Mouse (Mus musculus) gastrocnemius, adult 2 months (tissue): ENCODE results near the gene Grik4. TPM values are rescaled to one million over a fixed set of nuclear protein-coding genes. Genes with fewer than 3 reads are reported as not detected.
A peak's percentile ranks its signal among the peaks of the same experiment; 100 is the strongest.

Experiments
- DNase-seq: peaks from one replicate; pipeline ENCODE4 v3.0.0; 2022
- H3K27ac ChIP-seq: fragments of 200-600 bp; 2 replicates; pipeline ENCODE4 v1.8.1; 2022; ENCODE audit warnings: mild to moderate bottlenecking
- H3K4me3 ChIP-seq: fragments of 200-600 bp; 2 replicates; pipeline ENCODE4 v1.8.1; 2022; ENCODE audit warnings: mild to moderate bottlenecking, moderate library complexity
- CTCF ChIP-seq: fragments of 200-600 bp; IDR thresholded peaks from 2 replicates; pipeline ENCODE4 v1.8.1; 2022; ENCODE audit warnings: antibody characterized with exemption, mild to moderate bottlenecking, moderate library complexity
- intact Hi-C: fragments of 180-260 bp; cut with DNase I; formaldehyde crosslinking; loops from one replicate; pipeline ENCODE4 v1.15.1; 2025
- total RNA-seq, 2 experiments: library from RNA; stranded (reverse); gene quantifications; 2 replicates each; pipeline ENCODE4 v1.2.3; 2021

Gene Grik4
- total RNA-seq, 2 experiments from 2014 or later, result 0.22 TPM; not detected in 1

DNA sequence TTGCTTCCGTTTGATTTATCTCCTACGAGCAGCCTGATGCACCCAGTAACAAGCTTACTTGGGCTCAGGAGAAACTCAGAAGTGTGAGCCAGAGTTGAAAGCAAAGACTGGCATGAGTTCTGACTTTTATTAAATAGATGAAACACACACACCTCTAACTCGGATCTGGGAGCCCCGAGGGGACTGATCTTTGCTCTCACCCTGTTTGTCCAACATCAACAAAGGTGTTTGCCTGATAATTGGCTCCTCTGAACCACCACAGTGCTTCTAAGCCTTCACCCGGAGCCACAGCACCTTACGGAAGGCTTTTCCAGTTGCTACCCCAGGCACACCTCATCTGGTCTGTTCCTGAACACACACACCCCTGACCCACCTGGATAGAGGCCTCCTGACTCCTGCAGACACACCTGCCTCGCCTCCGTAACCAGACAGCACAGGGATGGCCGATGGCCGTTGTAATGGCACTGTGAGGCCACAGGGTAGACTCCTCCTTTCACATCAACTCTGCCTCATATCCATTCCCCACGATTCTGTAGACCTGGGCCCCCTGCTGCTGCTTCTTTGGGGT lies 302.7 kb downstream of the Grik4 start:
- intact Hi-C loops, result no loop called here
- H3K4me3 ChIP-seq, result no peak overlapping the region
- no peak overlapping the region for H3K27ac ChIP-seq
- no peak for TF ChIP-seq CTCF
- DNase-seq, result no peak

DNA sequence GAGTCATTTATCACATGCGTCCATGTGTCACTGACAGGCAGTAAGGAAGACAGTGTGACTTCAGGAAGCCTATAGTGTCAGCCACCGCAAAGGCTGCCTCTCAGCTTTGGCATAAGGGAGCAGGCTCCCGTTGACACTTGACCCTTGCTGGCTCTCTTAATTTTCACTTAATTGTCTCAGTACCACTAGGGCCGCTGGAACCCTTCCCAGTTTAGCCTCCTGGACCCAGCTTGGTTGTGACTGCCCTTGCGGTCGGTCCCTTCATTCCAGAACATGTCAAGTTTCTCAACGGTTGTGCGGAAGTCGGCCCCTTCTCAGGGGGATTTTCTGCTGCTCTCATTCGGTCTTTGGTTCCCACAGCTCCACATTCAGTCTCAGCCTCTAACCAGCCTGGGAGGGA lies 307.8 kb downstream of the Grik4 start:
- no peak for TF ChIP-seq CTCF
- intact Hi-C loops, result no loop called here

DNA sequence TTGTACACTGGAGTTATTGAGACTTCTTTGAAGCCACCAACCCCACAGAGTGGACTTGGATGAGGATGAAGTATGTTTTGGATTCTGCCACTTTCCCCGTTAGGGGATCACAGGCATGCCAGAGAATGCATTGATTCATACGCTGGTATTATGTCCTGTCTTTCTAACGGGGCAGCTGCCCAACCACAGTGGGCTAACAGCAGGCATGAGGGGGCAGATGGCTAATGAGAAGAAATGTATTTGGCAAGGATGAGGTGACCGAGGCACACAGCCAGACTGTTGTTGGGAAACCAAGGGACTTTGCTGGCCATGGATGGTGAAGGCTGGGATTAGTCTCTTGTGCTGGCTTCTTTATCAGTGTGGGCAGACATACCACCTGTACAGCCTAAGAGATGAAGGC lies 312.8 kb downstream of the Grik4 start:
- Histone ChIP-seq H3K27ac (no peak overlapping the region), H3K4me3 (no peak overlapping the region)
- TF ChIP-seq CTCF, result no peak
- no peak for DNase-seq
- intact Hi-C loops, result no loop called here

More for the DNA sequence above, 307.8 kb downstream of the Grik4 start:
- DNase-seq, result no peak
- H3K27ac ChIP-seq, result no peak overlapping the region
- H3K4me3 ChIP-seq, result no peak overlapping the region

DNA sequence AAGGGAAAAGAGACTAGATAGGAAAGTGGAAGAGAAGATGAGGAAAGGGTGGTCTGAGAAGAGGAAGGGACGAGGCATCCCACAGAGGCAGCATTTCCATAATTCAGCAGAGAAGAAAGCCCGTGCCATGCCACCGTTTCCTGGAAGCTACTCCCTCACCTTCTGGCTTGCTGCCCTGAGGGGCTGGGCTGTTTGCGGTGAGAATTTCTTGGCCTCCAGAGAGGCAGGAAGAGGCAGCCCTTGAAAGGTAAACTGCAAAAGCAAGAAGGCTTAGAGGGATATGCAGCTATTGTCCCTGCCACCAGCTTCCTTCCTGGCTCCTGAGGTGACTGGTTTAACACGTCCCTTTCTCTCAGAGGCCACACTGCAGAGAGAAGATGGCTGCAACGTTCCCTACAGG lies 316.7 kb downstream of the Grik4 start:
- no peak overlapping the region for H3K4me3 ChIP-seq
- TF ChIP-seq CTCF, result no peak
- DNase-seq, result no peak
- no peak overlapping the region for H3K27ac ChIP-seq
- intact Hi-C loops, result no loop called here

DNA sequence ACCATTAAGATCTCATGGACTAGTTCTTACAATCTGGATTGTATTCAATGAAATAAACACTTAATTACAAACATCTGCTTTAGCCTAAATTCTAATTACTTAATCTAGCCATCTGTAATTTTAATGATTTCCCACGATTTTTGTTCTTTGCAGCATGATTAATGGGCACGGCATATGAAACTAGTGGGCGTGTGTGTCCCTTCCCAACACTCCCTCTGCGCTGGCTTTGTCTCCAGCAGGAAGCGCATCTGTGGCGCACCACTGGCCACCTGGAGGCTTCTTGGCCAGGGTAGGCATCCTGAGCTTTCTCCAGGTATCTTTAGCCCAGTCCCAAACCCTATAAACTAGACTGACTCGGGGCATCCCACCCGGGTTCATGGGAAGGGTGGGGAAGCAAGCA lies 317.1 kb downstream of the Grik4 start:
- no peak overlapping the region for H3K27ac ChIP-seq
- TF ChIP-seq CTCF, result no peak
- intact Hi-C loops, result no loop called here
- H3K4me3 ChIP-seq, result no peak overlapping the region
- no peak for DNase-seq

DNA sequence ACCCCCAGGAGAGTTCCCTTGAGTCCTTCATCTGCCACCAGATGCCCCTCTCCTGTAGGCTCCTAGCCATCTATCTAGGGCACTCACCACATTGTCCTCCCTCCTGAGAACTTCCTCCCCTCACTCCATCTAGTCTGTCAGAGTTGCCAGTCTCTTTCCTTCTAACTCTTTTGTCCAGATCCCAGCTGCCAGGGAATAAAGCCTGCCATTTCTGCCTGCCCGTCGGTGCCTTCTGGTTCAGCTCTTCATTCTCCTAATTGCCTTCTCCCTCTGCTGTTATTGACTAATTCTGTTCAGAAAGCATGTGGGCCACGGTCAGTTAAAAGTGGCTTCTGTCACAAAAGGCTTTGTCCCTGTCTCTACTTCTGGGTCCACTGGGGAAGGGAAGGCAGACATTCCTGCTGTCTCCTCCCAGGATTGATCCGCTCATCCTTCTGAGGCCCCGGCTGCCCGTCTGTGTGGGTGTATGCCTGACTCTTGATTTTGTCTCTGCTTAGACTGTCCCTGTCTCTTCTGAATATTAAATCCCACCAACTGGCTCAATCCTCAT lies 318.0 kb downstream of the Grik4 start:
- intact Hi-C loops, result no loop called here
- DNase-seq, result no peak
- Histone ChIP-seq H3K4me3 (no peak overlapping the region), H3K27ac (no peak overlapping the region)
- no peak for TF ChIP-seq CTCF

DNA sequence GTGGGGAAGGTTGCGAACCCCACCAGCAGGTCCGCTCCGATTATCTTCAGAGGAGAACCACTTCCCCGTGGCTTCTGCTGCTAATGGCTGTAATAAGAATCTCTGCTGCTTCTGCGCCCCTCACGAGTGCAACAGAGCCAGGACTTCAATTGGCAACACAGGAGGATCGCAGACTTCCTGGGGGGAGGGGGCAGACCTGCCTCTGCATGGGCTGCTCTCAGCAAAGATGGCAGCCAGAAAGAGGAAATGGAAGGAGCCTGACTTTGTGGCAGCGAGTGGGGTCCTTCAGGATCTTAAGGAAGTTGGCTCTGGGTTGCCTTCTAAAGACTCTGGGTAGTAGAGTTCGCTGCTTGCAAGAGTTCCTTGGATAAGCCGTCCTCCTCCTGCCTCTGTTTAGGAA lies 329.9 kb downstream of the Grik4 start:
- H3K4me3 ChIP-seq, result no peak overlapping the region
- intact Hi-C loops, result no loop called here
- TF ChIP-seq CTCF, result no peak
- DNase-seq, result no peak
- no peak overlapping the region for H3K27ac ChIP-seq

DNA sequence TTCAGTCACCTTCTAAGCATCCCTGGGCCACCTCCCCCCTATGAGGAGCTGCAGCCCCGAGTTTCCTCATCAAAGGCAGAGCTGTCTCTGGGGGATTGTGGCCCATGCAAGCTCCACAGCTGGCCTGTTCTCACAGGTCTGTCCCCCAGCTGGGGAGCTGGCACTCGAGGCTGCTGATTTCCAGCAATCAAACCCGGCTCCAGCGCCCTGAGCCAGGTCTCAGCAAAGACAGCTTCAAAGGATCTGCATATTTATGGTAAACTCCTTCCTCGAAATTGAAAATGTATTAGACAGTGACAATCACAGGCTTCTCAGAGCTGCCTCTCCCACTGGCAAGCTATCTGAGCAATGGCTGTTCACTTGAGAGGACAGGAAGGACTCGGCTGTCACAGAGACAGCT lies 330.5 kb downstream of the Grik4 start:
- no peak for TF ChIP-seq CTCF
- intact Hi-C loops, result no loop called here

DNA sequence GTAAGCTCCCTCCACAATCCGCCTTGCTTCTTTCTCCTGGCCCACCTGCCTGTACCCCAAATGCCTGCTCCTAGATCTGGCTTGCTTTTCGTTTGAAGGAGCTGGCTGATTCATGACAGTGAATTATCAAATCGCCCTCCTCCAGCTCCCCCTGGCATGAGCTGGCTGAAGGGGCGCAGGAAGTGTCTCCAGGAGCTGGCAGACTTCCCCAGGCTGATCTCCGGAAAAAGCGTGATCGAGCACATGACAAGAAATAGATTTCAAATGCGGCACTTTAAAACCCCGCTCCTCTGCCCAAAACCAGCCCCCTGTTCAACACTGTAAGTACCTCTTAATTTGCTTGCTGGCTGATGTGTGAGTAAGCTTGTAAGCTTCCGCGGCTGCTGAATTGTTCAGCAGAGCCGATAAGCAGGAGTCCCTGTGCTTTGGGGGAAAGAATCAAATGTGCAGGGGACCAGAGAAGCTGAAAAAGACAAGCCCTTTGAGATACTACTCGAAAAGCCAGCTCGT lies 331.8 kb downstream of the Grik4 start:
- TF ChIP-seq CTCF, result no peak
- intact Hi-C loops, result no loop called here
- H3K4me3 ChIP-seq, result no peak overlapping the region
- H3K27ac ChIP-seq, result no peak overlapping the region
- DNase-seq, result no peak

More for the DNA sequence above, 330.5 kb downstream of the Grik4 start:
- DNase-seq, result no peak
- Histone ChIP-seq H3K4me3 (no peak overlapping the region), H3K27ac (no peak overlapping the region)

DNA sequence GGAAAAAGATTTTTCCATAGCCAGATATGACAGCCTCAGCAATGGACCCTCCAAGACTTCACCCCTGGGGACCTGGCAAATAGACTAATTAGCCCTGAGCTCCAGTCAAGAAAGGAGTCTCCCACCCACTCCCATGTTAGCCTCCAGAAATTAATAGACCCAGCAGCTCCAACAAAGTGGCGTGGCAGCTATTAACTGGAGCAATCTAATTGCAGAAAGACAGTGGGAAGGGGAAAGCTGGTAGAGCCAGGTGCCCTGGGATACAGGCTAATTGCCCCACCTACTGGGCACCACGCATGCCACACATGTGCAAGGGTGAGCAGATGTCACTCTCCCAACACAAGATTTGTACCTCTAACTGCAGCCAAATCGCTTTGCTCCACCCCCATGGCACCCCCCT lies 342.8 kb downstream of the Grik4 start:
- peak; percentile 33; the same call in 1 of the 2 replicates for TF ChIP-seq CTCF
- intact Hi-C loops, result no loop called here
- Histone ChIP-seq H3K4me3 (no peak overlapping the region), H3K27ac (no peak overlapping the region)
- no peak for DNase-seq

DNA sequence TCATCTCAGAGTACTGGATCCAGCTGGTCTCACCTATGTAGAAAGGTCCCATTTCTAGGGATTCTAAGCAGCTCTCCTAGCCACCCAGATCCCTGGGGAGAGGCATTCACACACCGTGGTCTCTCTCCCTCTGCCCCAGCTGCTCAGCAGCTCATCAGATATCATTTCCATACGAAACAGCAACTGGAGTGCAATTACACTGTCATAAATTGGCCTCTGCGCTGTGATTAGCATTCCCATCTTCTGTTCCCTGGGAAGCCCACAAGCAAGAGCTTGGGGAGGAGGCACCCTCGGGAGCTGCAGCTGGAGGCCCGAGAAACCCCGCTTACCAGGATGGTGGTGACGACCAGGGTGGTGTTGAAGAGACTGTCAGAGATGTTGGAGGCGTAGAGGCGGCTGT lies 346.8 kb downstream of the Grik4 start:
- TF ChIP-seq CTCF, result no peak
- H3K27ac ChIP-seq, result no peak overlapping the region
- DNase-seq, result no peak
- intact Hi-C loops, result no loop called here
- no peak overlapping the region for H3K4me3 ChIP-seq

DNA sequence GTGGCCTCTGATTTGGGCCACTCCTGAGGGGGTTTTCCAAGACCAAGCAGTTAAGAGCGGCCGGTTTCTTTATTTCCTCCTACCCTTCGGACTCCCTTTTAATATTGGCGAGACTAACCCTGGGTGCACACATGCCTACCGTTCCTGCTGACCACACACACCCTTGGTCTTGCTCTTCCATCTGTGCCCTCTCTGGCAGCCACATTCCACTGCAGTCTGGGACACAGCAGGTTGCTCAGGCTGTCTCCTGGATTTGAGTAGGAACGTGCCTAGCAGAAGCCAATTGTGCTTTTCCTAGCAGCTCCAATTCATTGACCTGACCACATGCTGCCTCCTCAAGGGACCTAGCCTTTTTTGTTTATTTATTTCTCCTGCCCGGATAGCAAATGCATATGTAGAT lies 365.8 kb downstream of the Grik4 start:
- no peak for DNase-seq
- no peak overlapping the region for H3K27ac ChIP-seq
- H3K4me3 ChIP-seq, result no peak overlapping the region
- intact Hi-C loops, result no loop called here
- no peak for TF ChIP-seq CTCF

DNA sequence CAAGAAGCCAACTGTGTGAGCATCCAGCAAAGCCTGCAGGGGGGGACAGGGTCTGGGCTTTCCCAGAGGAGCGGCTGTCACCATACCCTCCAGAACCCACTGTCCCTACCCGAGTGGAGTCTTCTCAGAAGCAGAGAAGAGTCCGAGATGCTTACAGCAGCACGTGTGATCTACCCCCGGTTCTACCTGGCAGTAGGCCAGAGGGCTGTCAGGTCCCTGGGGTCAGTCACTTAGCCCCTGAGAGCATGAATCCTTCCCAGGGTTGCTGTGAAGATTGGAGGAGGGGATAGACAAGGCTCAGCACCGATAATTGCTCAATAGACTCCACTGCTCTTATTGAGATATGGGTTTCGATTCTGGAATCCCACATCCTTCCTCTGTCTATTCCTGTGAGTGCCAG lies 366.2 kb downstream of the Grik4 start:
- no peak for TF ChIP-seq CTCF
- intact Hi-C loops, result no loop called here
- DNase-seq, result no peak

More for the DNA sequence above, 366.2 kb downstream of the Grik4 start:
- no peak overlapping the region for H3K27ac ChIP-seq
- H3K4me3 ChIP-seq, result no peak overlapping the region
